Mouse (Mus musculus): ENCODE results near the gene Bcl6.

Bcl6 gene

GRCm38 (mm10) chr16:23988466-23989208 lies at the start of gene Bcl6, which contains the start of gene Gm37419:
Gene Bcl6, minus strand, starts transcription at chr16:23988852.
Gene Gm37419, plus strand, starts transcription at chr16:23988482.
- DNase-seq (ENCODE audit: low read depth): peak; percentile 95

GRCm38 (mm10) chr16:24036398-24036797 lies 47.7 kb upstream of the Bcl6 start:
- no peak for DNase-seq (ENCODE audit: low read depth)

GRCm38 (mm10) chr16:24035767-24036166 lies 47.1 kb upstream of the Bcl6 start:
- DNase-seq (ENCODE audit: low read depth): no peak

GRCm38 (mm10) chr16:24034450-24034849 lies 45.8 kb upstream of the Bcl6 start:
- DNase-seq (ENCODE audit: low read depth): no peak

- no peak for DNase-seq (ENCODE audit: low read depth)
Observed at GRCm38 (mm10) chr16:24033259-24033658, 44.6 kb upstream of the Bcl6 start.

- no peak for DNase-seq (ENCODE audit: low read depth)
Observed at GRCm38 (mm10) chr16:24029965-24030672, 41.5 kb upstream of the Bcl6 start.

GRCm38 (mm10) chr16:24025442-24025841 lies 36.8 kb upstream of the Bcl6 start:
- DNase-seq (ENCODE audit: low read depth): no peak

GRCm38 (mm10) chr16:24022605-24023004 lies 34.0 kb upstream of the Bcl6 start:
- no peak for DNase-seq (ENCODE audit: low read depth)

GRCm38 (mm10) chr16:24021722-24022121 lies 33.1 kb upstream of the Bcl6 start:
- DNase-seq (ENCODE audit: low read depth): no peak

- DNase-seq (ENCODE audit: low read depth): peak; percentile 18
Observed at GRCm38 (mm10) chr16:24016742-24017141, 28.1 kb upstream of the Bcl6 start.

GRCm38 (mm10) chr16:24016273-24016672 lies 27.6 kb upstream of the Bcl6 start:
- DNase-seq (ENCODE audit: low read depth): no peak

GRCm38 (mm10) chr16:24014378-24014777 lies 25.7 kb upstream of the Bcl6 start:
- DNase-seq (ENCODE audit: low read depth): no peak

- DNase-seq (ENCODE audit: low read depth): no peak
Observed at GRCm38 (mm10) chr16:24012066-24012465, 23.4 kb upstream of the Bcl6 start.

- no peak for DNase-seq (ENCODE audit: low read depth)
Observed at GRCm38 (mm10) chr16:24011306-24011705, 22.7 kb upstream of the Bcl6 start.

GRCm38 (mm10) chr16:24009891-24010290 lies 21.2 kb upstream of the Bcl6 start:
- no peak for DNase-seq (ENCODE audit: low read depth)

GRCm38 (mm10) chr16:24005928-24006327 lies 17.3 kb upstream of the Bcl6 start:
- no peak for DNase-seq (ENCODE audit: low read depth)

GRCm38 (mm10) chr16:23997912-23998311 lies 9.3 kb upstream of the Bcl6 start:
- no peak for DNase-seq (ENCODE audit: low read depth)

GRCm38 (mm10) chr16:23997228-23997627 lies 8.6 kb upstream of the Bcl6 start:
- peak; percentile 46 for DNase-seq (ENCODE audit: low read depth)

GRCm38 (mm10) chr16:23996342-23996741 lies 7.7 kb upstream of the Bcl6 start:
- no peak for DNase-seq (ENCODE audit: low read depth)

- DNase-seq (ENCODE audit: low read depth): peak; percentile 39
Observed at GRCm38 (mm10) chr16:23993351-23994321, 5.0 kb upstream of the Bcl6 start.

GRCm38 (mm10) chr16:23991846-23992580 lies 3.4 kb upstream of the Bcl6 start:
- no peak for DNase-seq (ENCODE audit: low read depth)
